Mouse (Mus musculus) testis, adult 2 months (tissue): ENCODE data around the gene Lipc. TPM values are rescaled to one million over a fixed set of nuclear protein-coding genes. Genes with fewer than 3 reads are reported as not detected.

Experiments
- H3K27ac ChIP-seq: fragments of 200-500 bp; 2 replicates; pipeline ENCODE4 v1.5.1; 2012; ENCODE audit warnings: low read depth, low read length; ENCODE audit not compliant: control insufficient read depth, insufficient read depth
- H3K27me3 ChIP-seq: fragments of 200-500 bp; 2 replicates; pipeline ENCODE4 v1.6.1; 2012; ENCODE audit warnings: mild to moderate bottlenecking, low read length, moderate library complexity; ENCODE audit not compliant: control insufficient read depth, insufficient read depth
- H3K36me3 ChIP-seq: fragments of 200-500 bp; 2 replicates; pipeline ENCODE4 v1.6.1; 2012; ENCODE audit warnings: mild to moderate bottlenecking, low read length; ENCODE audit not compliant: control insufficient read depth, insufficient read depth
- H3K4me1 ChIP-seq: fragments of 200-500 bp; 2 replicates; pipeline ENCODE4 v1.6.1; 2012; ENCODE audit warnings: low read length; ENCODE audit not compliant: control insufficient read depth, insufficient read depth
- H3K4me3 ChIP-seq: fragments of 200-500 bp; 2 replicates; pipeline ENCODE4 v1.5.1; 2012; ENCODE audit warnings: low read depth, mild to moderate bottlenecking, low read length, moderate library complexity, mixed read lengths; ENCODE audit not compliant: control insufficient read depth
- CTCF ChIP-seq: fragments of 200-500 bp; IDR thresholded peaks from 2 replicates; pipeline ENCODE4 v1.5.1; 2012; ENCODE audit warnings: low read depth, mild to moderate bottlenecking, inconsistent platforms, low read length, moderate library complexity; ENCODE audit not compliant: control insufficient read depth, insufficient read depth, insufficient replicate concordance
- POLR2A ChIP-seq: fragments of 200-500 bp; IDR thresholded peaks from 2 replicates; pipeline ENCODE4 v1.6.1; 2012; ENCODE audit warnings: low read depth, mild to moderate bottlenecking, inconsistent platforms, low read length, moderate library complexity; ENCODE audit not compliant: control insufficient read depth
- polyA plus RNA-seq: library from polyadenylated mRNA; depleted of rRNA; stranded (reverse); fragments of >200 nt; gene quantifications from 2 replicates; pipeline ENCODE4 v1.2.3, GENCODE M21; 2012; rRNA removed

Gene Lipc
- polyA plus RNA-seq, 1 experiment = not detected

GRCm38 (mm10) chr9:70760974-70761373 is 191.1 kb downstream of the Lipc start:
- Histone ChIP-seq H3K27me3 (no peaks in the 10 kb centered on the region), H3K27ac (no peak overlapping the region), H3K4me1 (no peaks in the 10 kb centered on the region), H3K36me3 (no peaks in the 10 kb centered on the region), H3K4me3 (no peak overlapping the region)
- TF ChIP-seq POLR2A (no peak), CTCF (no peak)

GRCm38 (mm10) chr9:70751504-70752222 is 200.4 kb downstream of the Lipc start:
- no peaks in the 10 kb centered on the region for H3K36me3 ChIP-seq
- no peaks in the 10 kb centered on the region for H3K27me3 ChIP-seq

More at GRCm38 (mm10) chr9:70751504-70752222, 200.4 kb downstream of the Lipc start:
- Histone ChIP-seq H3K4me3 (no peak overlapping the region), H3K27ac (no peak overlapping the region), H3K4me1 (no peaks in the 10 kb centered on the region)
- TF ChIP-seq POLR2A = no peak
- no peak for TF ChIP-seq CTCF

Other genes with a start within 250 kb of the Lipc start
- 32.9 and 35.1 TPM in 2 replicates for gene Aqp9, start 216.5 kb upstream of the Lipc start, polyA plus RNA-seq